Mouse (Mus musculus) A20 (cell line): ENCODE measurements around the gene Exoc4.

ENCODE experiments used
- DNase-seq: peaks from one replicate; pipeline ENCODE4 v3.0.0-alpha.2; 2011; ENCODE audit warnings: low read depth, low spot score

Exoc4 gene

GRCm38 (mm10) chr6:33755976-33756375, 507.1 kb downstream of the Exoc4 start:
- no peak for DNase-seq

GRCm38 (mm10) chr6:33761557-33761956, 512.7 kb downstream of the Exoc4 start:
- DNase-seq = no peak

- DNase-seq = no peak
Measured at GRCm38 (mm10) chr6:33763245-33763644, 514.4 kb downstream of the Exoc4 start.

DNA sequence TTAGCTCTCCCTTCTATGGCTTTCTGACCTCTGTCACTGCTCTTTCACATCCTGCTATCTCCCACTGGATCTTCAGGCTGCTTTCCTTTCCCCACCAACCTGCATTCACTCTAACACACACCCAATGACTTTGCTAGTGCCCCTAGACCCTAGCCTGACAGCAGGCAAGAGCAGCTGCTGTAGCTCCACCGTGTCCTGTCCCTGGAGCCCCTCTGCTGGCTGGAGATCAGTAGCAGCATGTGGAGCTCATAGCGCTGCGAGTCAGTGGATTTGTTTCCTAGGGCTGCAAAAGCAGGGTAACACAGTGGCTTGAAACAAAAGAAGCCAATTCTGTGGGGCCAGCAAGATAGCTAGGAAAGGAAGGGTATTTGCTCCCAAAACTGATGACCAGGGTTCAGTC, 515.1 kb downstream of the Exoc4 start:
- DNase-seq = no peak

- no peak for DNase-seq
Measured at GRCm38 (mm10) chr6:33769251-33769650, 520.4 kb downstream of the Exoc4 start.

- no peak for DNase-seq
Measured at GRCm38 (mm10) chr6:33770021-33770420, 521.1 kb downstream of the Exoc4 start.

- no peak for DNase-seq
Measured at GRCm38 (mm10) chr6:33772551-33773315, 523.8 kb downstream of the Exoc4 start.

- no peak for DNase-seq
Measured at GRCm38 (mm10) chr6:33792604-33793003, 543.7 kb downstream of the Exoc4 start.

DNA sequence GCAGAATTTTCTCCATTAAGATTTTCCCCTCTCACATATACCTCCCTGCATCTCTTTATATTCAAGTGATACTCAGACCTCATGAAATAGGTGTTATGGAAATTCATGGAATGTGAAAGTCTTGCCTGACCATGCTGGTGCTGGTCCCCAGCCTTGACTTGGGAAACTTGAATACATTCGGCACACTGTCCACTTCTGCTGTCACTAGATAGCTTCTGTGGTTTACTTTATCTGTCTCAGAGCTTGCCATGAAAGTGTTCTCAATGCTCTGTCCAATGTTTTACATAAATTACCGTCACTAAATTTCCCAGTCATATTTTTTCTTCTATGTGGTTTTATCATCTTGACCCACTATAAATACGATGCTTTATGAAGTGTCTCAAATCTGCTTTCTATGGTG, 552.4 kb downstream of the Exoc4 start:
- no peak for DNase-seq

GRCm38 (mm10) chr6:33803481-33804098, 554.7 kb downstream of the Exoc4 start:
- no peak for DNase-seq

DNA sequence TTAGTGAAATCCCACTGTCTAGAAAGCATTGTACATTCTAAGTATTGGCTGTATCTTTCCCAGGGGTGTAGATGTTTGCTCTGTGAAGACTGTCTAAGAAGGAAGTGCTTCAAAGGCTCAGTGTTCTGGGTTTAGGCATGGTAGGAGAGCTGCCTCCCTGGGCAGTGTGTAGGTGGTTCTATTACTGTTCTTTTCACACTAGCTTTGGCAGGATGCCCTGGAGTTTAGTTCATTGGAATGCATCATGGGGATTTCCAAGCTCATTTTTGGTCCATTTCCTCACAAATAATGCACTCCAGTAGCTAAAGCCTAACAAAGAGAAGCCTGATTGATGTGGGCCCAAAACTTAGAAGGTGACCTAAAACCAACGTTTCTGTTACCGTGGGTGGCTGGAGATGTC, 555.9 kb downstream of the Exoc4 start:
- DNase-seq = no peak

- no peak for DNase-seq
Measured at GRCm38 (mm10) chr6:33806072-33806782, 557.3 kb downstream of the Exoc4 start.

GRCm38 (mm10) chr6:33814386-33814785, 565.5 kb downstream of the Exoc4 start:
- DNase-seq = no peak

DNA sequence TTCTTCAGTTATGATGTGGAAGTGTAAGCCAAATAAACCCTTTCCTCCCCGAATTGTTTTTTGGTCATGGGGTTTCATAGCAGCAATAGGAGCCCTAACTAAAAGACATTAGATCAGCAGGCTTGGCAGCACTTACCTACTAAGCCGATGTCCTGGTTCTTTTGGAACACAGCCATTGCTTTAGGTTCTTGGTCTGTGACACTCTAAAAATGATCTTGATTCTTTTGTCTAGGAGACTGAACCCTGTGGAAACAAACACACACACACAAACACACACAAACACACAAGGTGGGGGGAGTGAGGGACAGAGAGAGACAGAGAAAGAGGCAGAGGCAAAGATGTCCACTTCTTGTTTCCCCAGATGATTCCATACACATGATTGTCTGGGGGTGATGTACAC, 574.3 kb downstream of the Exoc4 start:
- DNase-seq = no peak

DNA sequence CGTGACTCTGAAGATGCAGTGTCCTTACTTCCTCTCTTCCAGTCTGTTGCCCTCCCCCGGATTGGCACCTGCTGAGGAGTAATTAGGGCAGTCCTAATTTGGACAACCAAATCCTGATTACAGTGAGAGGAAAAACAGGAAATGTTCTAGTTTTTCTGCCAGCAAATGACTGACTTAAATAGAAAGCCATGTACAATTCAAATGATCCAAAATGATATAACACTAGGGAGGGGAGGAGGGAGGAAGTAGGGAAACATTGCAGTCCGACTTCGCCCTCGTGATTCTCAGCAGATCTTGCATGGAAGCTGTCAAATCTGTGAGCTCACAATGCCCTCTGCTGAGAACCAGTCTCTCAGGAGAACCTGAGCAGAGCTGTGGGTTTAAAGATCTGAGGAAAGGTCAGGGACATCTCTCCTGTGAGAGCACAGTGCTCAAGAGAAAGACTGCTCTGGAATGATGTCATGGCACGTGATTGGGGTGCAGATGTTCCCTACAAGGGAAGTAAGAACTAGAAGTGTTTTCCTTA, 575.0 kb downstream of the Exoc4 start:
- no peak for DNase-seq

GRCm38 (mm10) chr6:33828499-33828898, 579.6 kb downstream of the Exoc4 start:
- DNase-seq = no peak

- no peak for DNase-seq
Measured at GRCm38 (mm10) chr6:33829261-33829660, 580.4 kb downstream of the Exoc4 start.

DNA sequence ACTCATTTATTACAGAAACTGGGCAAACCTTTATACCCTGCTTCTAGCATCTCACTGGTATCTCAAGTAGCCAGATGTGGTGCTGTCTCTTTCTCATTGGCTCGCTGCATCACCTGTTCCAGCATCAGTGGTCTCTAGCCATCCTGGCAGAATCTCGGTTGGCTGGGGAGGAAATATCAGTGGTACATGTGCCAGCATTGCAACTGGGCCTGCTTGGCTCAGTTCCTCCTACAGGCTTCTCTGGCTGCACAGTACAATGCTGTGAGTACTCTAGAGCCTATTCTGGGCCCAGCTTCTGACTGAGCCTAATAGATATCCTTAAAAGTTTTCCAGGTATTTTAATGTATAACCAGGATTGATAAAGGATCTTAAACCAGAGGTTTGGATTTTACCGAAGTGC, 582.4 kb downstream of the Exoc4 start:
- DNase-seq = no peak

DNA sequence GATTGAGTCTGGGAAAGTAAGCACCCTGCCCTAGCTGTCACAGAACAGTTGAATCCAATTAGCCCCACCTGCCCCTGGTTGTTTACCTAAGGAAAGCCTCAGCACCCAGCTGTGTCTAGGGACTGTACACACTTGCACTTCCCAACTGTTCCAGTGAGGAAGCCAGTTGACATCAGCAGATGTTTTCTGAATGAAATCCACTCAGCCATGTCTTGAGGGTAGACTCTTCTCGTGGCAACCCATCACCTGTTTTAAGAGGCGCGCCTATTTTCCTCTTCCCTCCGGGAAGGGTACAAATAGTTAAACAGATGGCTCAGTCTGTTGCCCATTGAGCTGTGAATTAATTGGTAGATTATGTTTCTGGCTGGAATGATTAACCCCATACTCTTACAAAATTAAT, 584.1 kb downstream of the Exoc4 start:
- DNase-seq = no peak

GRCm38 (mm10) chr6:33836048-33836780, 587.3 kb downstream of the Exoc4 start:
- no peak for DNase-seq

DNA sequence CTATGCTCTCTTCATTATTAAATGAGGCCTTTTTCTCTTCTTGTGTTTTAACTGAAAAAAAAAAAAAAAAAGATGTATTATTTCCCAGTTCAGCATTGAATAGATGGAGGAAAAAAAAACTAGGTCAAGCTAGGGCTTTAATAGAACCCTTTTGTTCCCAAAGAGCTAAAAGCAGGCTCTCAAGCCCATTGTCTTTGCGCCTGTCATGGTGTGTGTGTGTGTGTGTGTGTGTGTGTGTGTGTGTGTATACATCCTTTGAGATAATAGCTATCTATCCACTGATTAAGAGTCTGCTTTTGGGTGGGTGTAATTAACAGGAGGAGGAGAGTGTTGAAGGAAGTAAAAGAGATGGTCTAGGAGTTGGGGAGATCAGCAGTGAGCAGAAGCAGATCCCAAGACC, 594.0 kb downstream of the Exoc4 start:
- DNase-seq = no peak

DNA sequence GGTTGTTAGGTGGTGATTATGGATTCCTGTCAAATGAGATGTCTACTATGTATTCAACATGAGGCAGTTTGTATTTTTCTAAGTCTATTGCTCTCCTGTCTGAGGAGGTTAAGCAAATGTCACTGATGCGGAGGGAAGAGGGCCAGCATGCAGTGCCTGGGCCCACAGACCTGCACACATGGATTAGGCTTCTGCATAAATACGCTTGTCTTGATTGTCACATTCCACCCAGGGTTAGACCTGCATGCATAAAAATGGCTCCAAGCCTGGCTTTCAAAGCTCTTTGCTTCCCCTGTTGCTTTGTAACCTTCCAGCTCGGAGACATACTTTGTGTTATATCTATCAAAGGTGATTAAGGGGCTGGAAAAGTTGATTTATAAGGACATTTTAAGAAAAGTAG, 610.2 kb downstream of the Exoc4 start:
- no peak for DNase-seq
